18 mouse cellular contexts compared by ENCODE assay signal in the genomic region with DNA sequence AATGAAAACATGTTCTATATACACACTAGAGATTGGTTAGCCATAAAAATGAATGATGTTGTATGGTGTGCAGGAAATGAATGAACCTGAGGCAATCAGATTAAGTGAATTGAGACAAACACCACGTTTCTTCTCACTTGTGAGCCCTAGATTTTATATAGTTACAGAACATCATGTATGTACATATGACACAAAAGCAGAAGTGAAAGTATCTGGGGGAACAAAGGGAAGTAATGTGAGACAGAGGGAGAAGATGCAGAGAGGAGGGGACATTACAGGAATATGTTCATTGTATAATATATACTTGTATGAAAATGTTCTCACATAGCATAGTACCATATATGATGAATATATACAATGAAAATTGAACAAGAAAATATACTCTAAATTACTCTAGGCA.
A peak's percentile ranks its signal among the peaks of the same experiment; 100 is the strongest.
DNase-seq lines count a peak whose midpoint lies in the region; ATAC-seq and TF ChIP-seq lines count a peak whose summit lies in the region.
"Had no signal": no experiment of that assay in that cellular context is flagged by ENCODE, and none has a peak within 500 bp of the region (broad histone marks: within the 10 kb centered on the region; RNA-seq: fewer than 3 reads in every experiment).

No protein-coding gene starts in this region.

- WGBS in liver, embryonic 11.5 days, result 59% methylated on average over 1 of the region's 1 CpGs
- 43% methylated on average over 1 of the region's 1 CpGs for WGBS in liver, embryonic 12.5 days (ENCODE audit: insufficient replicate concordance)

- no peak for TF ChIP-seq RAD21 in CH12.LX (IDR thresholded peaks at IDR 0.05; ENCODE audit: low read depth, low read length)

- no peak overlapping the region for H3K4me3 ChIP-seq in liver, embryonic 11.5 days (ENCODE audit: low read depth, low read length)
- H3K4me3 ChIP-seq in CH12.LX (replicated peaks in 1 of 3; ENCODE audit: low read depth in 2 of 3, low read length in 2 of 3, poor library complexity in 1 of 3), result no peak overlapping the region
- no peak overlapping the region for H3K4me3 ChIP-seq in liver, embryonic 12.5 days
- H3K4me3 ChIP-seq: forebrain, embryonic 13.5 days; heart, embryonic 15.5 days; hindbrain, embryonic 10.5 days; limb, embryonic 15.5 days; megakaryocyte, embryonic 14.5 days had no signal

- no peak for TF ChIP-seq POLR2A in CH12.LX (IDR thresholded peaks at IDR 0.05; ENCODE audit: low read depth, low read length)

- H3K27me3 ChIP-seq in liver, embryonic 11.5 days (replicated peaks; ENCODE audit: control insufficient read depth, insufficient read depth, low read length), result no peaks in the 10 kb centered on the region
- H3K27me3 ChIP-seq in CH12.LX (replicated peaks), result no peaks in the 10 kb centered on the region
- H3K27me3 ChIP-seq in liver, embryonic 12.5 days (replicated peaks), result no peaks in the 10 kb centered on the region
- H3K27me3 ChIP-seq: forebrain, embryonic 13.5 days; heart, embryonic 15.5 days; limb, embryonic 15.5 days; megakaryocyte, embryonic 14.5 days had no signal

- H3K4me2 ChIP-seq in liver, embryonic 11.5 days, result no peak overlapping the region
- no peak overlapping the region for H3K4me2 ChIP-seq in CH12.LX (ENCODE audit: insufficient read depth, low read depth, poor library complexity, severe bottlenecking)
- H3K4me2 ChIP-seq in liver, embryonic 12.5 days, result no peak overlapping the region
- H3K4me2 ChIP-seq: forebrain, embryonic 13.5 days; heart, embryonic 15.5 days; limb, embryonic 15.5 days had no signal

- no peaks in the 10 kb centered on the region for H3K79me2 ChIP-seq in CH12.LX (replicated peaks; ENCODE audit: control insufficient read depth, extremely low read depth, insufficient read depth, poor library complexity, severe bottlenecking)

- no peak for ATAC-seq in liver, embryonic 11.5 days (replicated peaks; ENCODE audit: low FRiP score)
- no peak for ATAC-seq in liver, embryonic 12.5 days
- peak; percentile 44 for ATAC-seq in megakaryocyte progenitor cell, adult 5-6 weeks (replicated peaks; ENCODE audit: poor library complexity)
- ATAC-seq: forebrain, embryonic 13.5 days had no signal

- no peak for TF ChIP-seq CTCF in CH12.LX (conservative IDR thresholded peaks at IDR 0.05 in 1 of 2, IDR thresholded peaks at IDR 0.05 in 1 of 2; ENCODE audit: low read depth in 2 of 2, low read length in 2 of 2)

- no peaks in the 10 kb centered on the region for H3K36me3 ChIP-seq in liver, embryonic 11.5 days (ENCODE audit: control insufficient read depth, insufficient read depth, low read length)
- H3K36me3 ChIP-seq in CH12.LX (replicated peaks in 1 of 2; ENCODE audit: control insufficient read depth in 1 of 2, insufficient read depth in 1 of 2, low read length in 1 of 2), result no peaks in the 10 kb centered on the region
- H3K36me3 ChIP-seq in liver, embryonic 12.5 days, result no peaks in the 10 kb centered on the region
- H3K36me3 ChIP-seq: heart, embryonic 15.5 days; hindbrain, embryonic 10.5 days; limb, embryonic 15.5 days had no signal

- TF ChIP-seq EP300 in CH12.LX (IDR thresholded peaks at IDR 0.05; ENCODE audit: low read length), result peak; percentile 84

- H3K9me3 ChIP-seq in liver, embryonic 11.5 days (ENCODE audit: control insufficient read depth, low read length), result no peaks in the 10 kb centered on the region
- no peaks in the 10 kb centered on the region for H3K9me3 ChIP-seq in CH12.LX (replicated peaks; ENCODE audit: low read length)
- no peaks in the 10 kb centered on the region for H3K9me3 ChIP-seq in liver, embryonic 12.5 days (replicated peaks)
- H3K9me3 ChIP-seq: forebrain, embryonic 13.5 days; heart, embryonic 15.5 days; hindbrain, embryonic 10.5 days; limb, embryonic 15.5 days; megakaryocyte, embryonic 14.5 days had no signal

- dilution Hi-C loops in CH12.LX (cut with MboI; ENCODE audit: extremely low pct_ligation_motif_present, extremely low pct_unique_long_range_greater_than_20kb, low sequenced_read_pairs), result no loop called here

- DNase-seq in liver, embryonic 11.5 days (ENCODE audit: low spot score), result no peak
- DNase-seq in liver, result no peak
- DNase-seq in CH12.LX (ENCODE audit: extremely low read depth), result peak; percentile 42
- DNase-seq in frontal cortex, postnatal 10 days (ENCODE audit: low spot score in 2 of 2), result no peak
- DNase-seq in gastrocnemius, adult 18-20 months (ENCODE audit: low spot score), result no peak
- no peak for DNase-seq in cerebellum, postnatal 10 days
- DNase-seq: adrenal gland, postnatal 25 days; cerebellum, adult 9-11 months; kidney, adult 9 months; kidney, postnatal 4 days; thymus, postnatal 25 days had no signal

- peak overlapping the region; percentile 70; the same call in 1 of the 2 replicates for H3K27ac ChIP-seq in liver, embryonic 11.5 days (ENCODE audit: low read depth, low read length)
- H3K27ac ChIP-seq in CH12.LX (ENCODE audit: insufficient read depth, low read depth), result no peak overlapping the region
- H3K27ac ChIP-seq in liver, embryonic 12.5 days, result peak overlapping the region; percentile 88
- H3K27ac ChIP-seq: forebrain, embryonic 13.5 days; heart, embryonic 15.5 days; hindbrain, embryonic 10.5 days; limb, embryonic 15.5 days had no signal

- H3K9ac ChIP-seq in liver, embryonic 11.5 days (ENCODE audit: low read depth, low read length), result no peak overlapping the region
- H3K9ac ChIP-seq in CH12.LX (ENCODE audit: insufficient read depth, low read depth), result no peak overlapping the region
- H3K9ac ChIP-seq in liver, embryonic 12.5 days, result no peak overlapping the region
- H3K9ac ChIP-seq: forebrain, embryonic 13.5 days; heart, embryonic 15.5 days; limb, embryonic 15.5 days had no signal

- in situ Hi-C loops in CH12.LX (cut with MboI; ENCODE audit: low pct_ligation_motif_present, low pct_unique_long_range_greater_than_20kb, low sequenced_read_pairs), result no loop called here

- peaks cover 15% of the 10 kb centered on the region for H3K4me1 ChIP-seq in liver, embryonic 11.5 days (replicated peaks; ENCODE audit: control insufficient read depth, insufficient read depth, low read length)
- peaks cover 2 to 35% of the 10 kb centered on the region in 2 experiments; a peak in 3 of 4 replicates for H3K4me1 ChIP-seq in CH12.LX (ENCODE audit: control insufficient read depth in 1 of 2, insufficient read depth in 2 of 2)
- H3K4me1 ChIP-seq in liver, embryonic 12.5 days, result peaks cover 74% of the 10 kb centered on the region
- H3K4me1 ChIP-seq: heart, embryonic 15.5 days; limb, embryonic 15.5 days; megakaryocyte, embryonic 14.5 days had no signal

TF ChIP-seq in CH12.LX, 34 proteins besides CTCF, POLR2A, EP300 and RAD21:
- TF ChIP-seq ZMIZ1 (IDR thresholded peaks at IDR 0.05; ENCODE audit: low read depth, low read length) (no peak), IRF4 (IDR thresholded peaks at IDR 0.05; ENCODE audit: low read depth, low read length) (peak; percentile 83), SIN3A (IDR thresholded peaks at IDR 0.05; ENCODE audit: low read length) (no peak), MAZ (IDR thresholded peaks at IDR 0.05; ENCODE audit: low read depth, low read length) (0 out of 2 replicates have a peak, but pooled peaks have one; percentile 25), BHLHE40 (IDR thresholded peaks at IDR 0.05; ENCODE audit: low read depth, low read length) (0 out of 2 replicates have a peak, but pooled peaks have one; percentile 19)
